Mouse (Mus musculus) spleen, adult 12 weeks (tissue): ENCODE results near the gene Tram2.

Source experiments
- DNase-seq: peaks from one replicate; pipeline ENCODE4 v3.0.0; 2022; ENCODE audit warnings: low spot score

Tram2 gene

GRCm38 (mm10) chr1:21010282-21010800, 68.7 kb downstream of the Tram2 start:
- DNase-seq: no peak

- DNase-seq: no peak
These were observed 70.1 kb downstream of the Tram2 start for GRCm38 (mm10) chr1:21008891-21009290.

- no peak for DNase-seq
These were observed 70.9 kb downstream of the Tram2 start for GRCm38 (mm10) chr1:21007941-21008701.

GRCm38 (mm10) chr1:21006775-21007174, 72.3 kb downstream of the Tram2 start:
- DNase-seq: no peak

GRCm38 (mm10) chr1:21004596-21004995, 74.4 kb downstream of the Tram2 start:
- DNase-seq: no peak

- no peak for DNase-seq
These were observed 76.5 kb downstream of the Tram2 start for GRCm38 (mm10) chr1:21002246-21003142.

- DNase-seq: no peak
These were observed 81.1 kb downstream of the Tram2 start for GRCm38 (mm10) chr1:20997881-20998389.

- no peak for DNase-seq
These were observed 81.7 kb downstream of the Tram2 start for GRCm38 (mm10) chr1:20997328-20997689.

- no peak for DNase-seq
These were observed 82.3 kb downstream of the Tram2 start for GRCm38 (mm10) chr1:20996603-20997327.

- no peak for DNase-seq
These were observed 83.6 kb downstream of the Tram2 start for GRCm38 (mm10) chr1:20995331-20995986.

- no peak for DNase-seq
These were observed 84.7 kb downstream of the Tram2 start for GRCm38 (mm10) chr1:20994338-20994737.

- DNase-seq: no peak
These were observed 85.3 kb downstream of the Tram2 start for GRCm38 (mm10) chr1:20993690-20994089.

- DNase-seq: no peak
These were observed 89.5 kb downstream of the Tram2 start for GRCm38 (mm10) chr1:20989461-20990083.

- no peak for DNase-seq
These were observed 92.5 kb downstream of the Tram2 start for GRCm38 (mm10) chr1:20986378-20987056.

- no peak for DNase-seq
These were observed 94.4 kb downstream of the Tram2 start for GRCm38 (mm10) chr1:20984582-20984981.

GRCm38 (mm10) chr1:20984103-20984502, 94.9 kb downstream of the Tram2 start:
- no peak for DNase-seq

GRCm38 (mm10) chr1:20981764-20982163, 97.3 kb downstream of the Tram2 start:
- no peak for DNase-seq

- no peak for DNase-seq
These were observed 98.5 kb downstream of the Tram2 start for GRCm38 (mm10) chr1:20980553-20980952.

GRCm38 (mm10) chr1:20974341-20975135, 104.5 kb downstream of the Tram2 start:
- DNase-seq: no peak

- no peak for DNase-seq
These were observed 105.6 kb downstream of the Tram2 start for GRCm38 (mm10) chr1:20973389-20973788.
